Mouse (Mus musculus) heart, embryonic 10.5 days (tissue): ENCODE results near the gene Resp18. TPM values are rescaled to one million over a fixed set of nuclear protein-coding genes. Genes with fewer than 3 reads are reported as not detected.
"Not testable (repeated sequence)": the region's sequence is repeated elsewhere in the genome, so short reads cannot be mapped to it uniquely, and the experiment has no call there.

Experiments
- DNase-seq: peaks from one replicate; pipeline ENCODE4 v3.0.0-alpha.2; 2017; ENCODE audit warnings: low spot score
- H3K27ac ChIP-seq: fragments of 300-500 bp; sonication (generic); 2 replicates; pipeline ENCODE4 v1.5.1; 2016; ENCODE audit warnings: mild to moderate bottlenecking
- H3K27me3 ChIP-seq: fragments of 300-500 bp; sonication (generic); 2 replicates; pipeline ENCODE4 v1.6.1; 2016; ENCODE audit warnings: mild to moderate bottlenecking; ENCODE audit not compliant: poor library complexity, insufficient read depth, severe bottlenecking
- H3K36me3 ChIP-seq: fragments of 300-500 bp; sonication (generic); 2 replicates; pipeline ENCODE4 v1.6.1; 2016; ENCODE audit warnings: mild to moderate bottlenecking, moderate library complexity
- H3K4me1 ChIP-seq: fragments of 300-500 bp; sonication (generic); 2 replicates; pipeline ENCODE4 v1.6.1; 2016; ENCODE audit warnings: mild to moderate bottlenecking
- H3K4me3 ChIP-seq: fragments of 300-500 bp; sonication (generic); 2 replicates; pipeline ENCODE4 v1.5.1; 2016; ENCODE audit warnings: mild to moderate bottlenecking, moderate library complexity
- H3K9me3 ChIP-seq: fragments of 300-500 bp; sonication (generic); 2 replicates; pipeline ENCODE4 v1.6.1; 2016; ENCODE audit warnings: mild to moderate bottlenecking, moderate library complexity
- whole genome bisulfite sequencing: fragments of 180-500 bp; shearing (Covaris S2); methylation state at CpG from one replicate; pipeline ENCODE4 v1.1.7; 2016; 5-methylcytosine and 5-hydroxymethylcytosine counted together
- polyA plus RNA-seq: library from polyadenylated mRNA; unstranded; fragments of >200 nt; fragmentation: Nextera tagmentation; extraction: Ambion mirVana; gene quantifications from 2 replicates; pipeline ENCODE4 v1.2.1, GENCODE M21; 2016

The Resp18 gene
- polyA plus RNA-seq, 1 experiment from 2014 or later: not detected

GRCm38 (mm10) chr1:75244175-75244826 is 33.9 kb downstream of the Resp18 start:
- 88% methylated on average over 12 of the region's 12 CpGs for WGBS
- H3K4me1 ChIP-seq: peaks cover 34% of the 10 kb centered on the region

DNA sequence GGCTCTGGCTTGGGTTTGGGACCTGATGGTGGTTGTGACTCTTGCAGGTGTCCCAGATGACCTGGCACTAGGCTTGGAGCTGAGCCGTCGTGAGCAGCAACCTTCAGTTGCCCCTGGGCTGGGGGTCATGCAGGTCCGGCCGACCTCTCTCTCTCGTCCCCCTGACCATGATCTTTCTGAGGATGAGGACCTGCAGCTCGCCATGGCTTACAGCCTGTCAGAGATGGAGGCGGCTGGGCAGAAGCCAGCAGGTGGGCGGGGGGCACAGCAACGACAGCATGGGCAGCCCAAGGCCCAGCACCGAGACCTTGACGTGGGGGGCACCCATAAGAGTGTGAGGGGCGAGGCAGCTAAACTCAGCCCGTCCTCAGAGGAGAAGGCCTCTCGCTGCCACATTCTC is 34.8 kb downstream of the Resp18 start:
- Histone ChIP-seq H3K4me1 (peaks cover 34% of the 10 kb centered on the region), H3K9me3 (no peaks in the 10 kb centered on the region), H3K27ac (no peak overlapping the region), H3K27me3 (no peaks in the 10 kb centered on the region), H3K36me3 (peaks cover 50% of the 10 kb centered on the region), H3K4me3 (no peak overlapping the region)
- WGBS: 86% methylated on average over 14 of the region's 14 CpGs
- no peak for DNase-seq

More at GRCm38 (mm10) chr1:75244175-75244826, 33.9 kb downstream of the Resp18 start:
- Histone ChIP-seq H3K27me3 (no peaks in the 10 kb centered on the region), H3K4me3 (no peak overlapping the region), H3K9me3 (no peaks in the 10 kb centered on the region), H3K36me3 (peaks cover 46% of the 10 kb centered on the region), H3K27ac (0 out of 2 replicates have a peak overlapping the region, but pooled peaks have one; percentile 32)
- DNase-seq: no peak

DNA sequence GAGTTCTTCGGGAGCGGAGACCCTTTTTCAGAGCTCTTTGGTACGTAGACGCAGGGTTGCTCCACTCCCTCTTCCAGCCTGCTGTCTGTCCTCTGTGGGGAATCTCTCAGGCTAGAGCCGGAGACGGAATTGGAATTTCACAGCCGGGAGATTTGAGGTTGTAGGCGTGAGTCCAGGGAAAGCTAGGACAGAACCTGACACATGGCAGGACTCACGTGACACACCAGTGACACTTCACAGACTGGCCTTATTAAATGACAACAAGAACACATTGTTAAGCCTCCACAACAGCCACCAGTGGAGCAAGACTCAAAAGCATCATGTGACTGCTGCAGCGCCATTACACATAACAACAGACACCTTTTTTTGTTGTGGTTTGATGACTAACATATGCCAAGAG is 38.6 kb downstream of the Resp18 start:
- Histone ChIP-seq H3K9me3 (no peaks in the 10 kb centered on the region), H3K36me3 (peaks cover 38% of the 10 kb centered on the region), H3K27ac (no peak overlapping the region), H3K27me3 (no peaks in the 10 kb centered on the region), H3K4me1 (peaks cover 32% of the 10 kb centered on the region), H3K4me3 (no peak overlapping the region)
- no peak for DNase-seq
- 76% methylated on average over 10 of the region's 10 CpGs for WGBS

DNA sequence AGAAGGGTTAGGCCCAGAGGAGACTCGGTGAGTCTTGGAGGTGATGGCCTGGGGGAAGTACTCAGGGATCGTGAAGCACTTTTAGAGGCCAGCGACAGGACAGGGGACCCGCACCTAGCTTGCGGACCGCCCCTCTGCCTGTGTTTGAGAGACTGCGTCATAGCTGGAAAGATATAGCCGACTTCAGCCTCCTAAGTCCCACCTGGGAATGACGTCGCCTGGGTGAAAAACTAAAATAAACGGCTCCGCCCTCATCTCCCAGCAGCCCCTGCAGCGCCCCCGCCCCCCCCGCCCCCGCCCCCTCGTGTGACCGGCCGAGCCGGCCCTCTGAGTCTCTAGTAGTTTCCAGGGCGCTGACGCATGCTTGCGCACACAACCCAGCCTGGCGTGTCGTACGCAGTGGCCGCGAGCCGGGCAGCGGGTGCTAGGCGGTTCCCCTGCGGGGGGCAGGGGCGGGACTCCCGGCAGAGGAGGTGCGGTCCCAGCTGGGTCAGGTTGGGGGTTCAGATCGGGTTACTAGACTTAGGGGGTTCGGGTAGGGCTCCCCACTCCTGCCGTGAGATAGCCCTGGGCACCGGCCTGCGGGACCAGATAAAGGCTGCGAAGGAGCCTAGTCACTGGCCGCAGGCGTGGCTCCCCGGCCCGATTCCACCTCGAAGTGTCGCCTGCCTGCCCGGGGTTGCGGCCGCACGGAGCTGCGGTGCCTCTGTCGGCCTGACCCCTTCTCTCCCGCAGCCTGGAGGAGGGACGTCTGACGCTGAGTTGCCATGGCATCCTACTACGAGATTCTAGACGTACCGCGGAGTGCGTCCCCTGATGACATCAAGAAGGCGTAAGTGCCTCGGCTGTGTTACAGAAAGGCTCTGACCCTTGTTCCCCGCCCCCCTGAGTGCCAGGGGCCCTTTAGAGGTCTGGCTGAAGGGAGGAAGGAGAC is 41.8 kb downstream of the Resp18 start, which contains the start of gene Dnajb2:
TSS of gene Dnajb2 (plus strand) at position 290 of the 934 bp plus-strand sequence.
- peak; percentile 95 for DNase-seq
- H3K4me1 ChIP-seq: peaks cover 32% of the 10 kb centered on the region
- WGBS: under 1% methylated on average over 64 of the region's 64 CpGs
- no peaks in the 10 kb centered on the region for H3K9me3 ChIP-seq
- H3K27me3 ChIP-seq: no peaks in the 10 kb centered on the region
- peaks cover 20% of the 10 kb centered on the region for H3K36me3 ChIP-seq
- peak within 1 kb of the TSS; percentile 95 for H3K27ac ChIP-seq
- H3K4me3 ChIP-seq: peak within 1 kb of the TSS; percentile 83

GRCm38 (mm10) chr1:75234606-75235005 is 43.6 kb downstream of the Resp18 start:
- Histone ChIP-seq H3K27me3 (0 out of 2 replicates have a peak, but pooled peaks cover 4% of the 10 kb centered on the region), H3K9me3 (no peaks in the 10 kb centered on the region), H3K4me1 (peaks cover 32% of the 10 kb centered on the region), H3K4me3 (no peak overlapping the region), H3K36me3 (peaks cover 7% of the 10 kb centered on the region; the same call in 1 of the 2 replicates), H3K27ac (no peak overlapping the region)
- 1% methylated on average over 8 of the region's 8 CpGs for WGBS
- DNase-seq: peak; percentile 91

- H3K36me3 ChIP-seq, DNase-seq, H3K9me3 ChIP-seq, H3K27ac ChIP-seq, H3K4me3 ChIP-seq, H3K27me3 ChIP-seq: not testable (repeated sequence)
- H3K4me1 ChIP-seq: peaks cover 28% of the 10 kb centered on the region
- 61% methylated on average over 4 of the region's 4 CpGs for WGBS
These were observed 45.7 kb downstream of the Resp18 start for GRCm38 (mm10) chr1:75232489-75232888.

GRCm38 (mm10) chr1:75231664-75232152 is 46.5 kb downstream of the Resp18 start, which contains the start of gene A630095N17Rik:
A630095N17Rik (minus strand) TSS chr1:75232102.
- Histone ChIP-seq H3K9me3 (no peaks in the 10 kb centered on the region), H3K4me3 (no peak within 1 kb of the TSS), H3K36me3 (no peaks in the 10 kb centered on the region), H3K27me3 (0 out of 2 replicates have a peak, but pooled peaks cover 4% of the 10 kb centered on the region), H3K4me1 (peaks cover 28% of the 10 kb centered on the region), H3K27ac (no peak within 1 kb of the TSS)
- WGBS: 59% methylated on average over 5 of the region's 5 CpGs
- DNase-seq: no peak

GRCm38 (mm10) chr1:75231224-75231623 is 47.0 kb downstream of the Resp18 start:
- no peaks in the 10 kb centered on the region for H3K9me3 ChIP-seq
- H3K4me1 ChIP-seq: peaks cover 26% of the 10 kb centered on the region
- 0 out of 2 replicates have a peak, but pooled peaks cover 4% of the 10 kb centered on the region for H3K27me3 ChIP-seq
- DNase-seq: no peak
- WGBS: 64% methylated on average over 4 of the region's 4 CpGs
- no peak overlapping the region for H3K4me3 ChIP-seq
- H3K36me3 ChIP-seq: no peaks in the 10 kb centered on the region
- H3K27ac ChIP-seq: no peak overlapping the region

- H3K36me3 ChIP-seq: no peaks in the 10 kb centered on the region
- 73% methylated on average over 7 of the region's 7 CpGs for WGBS
- H3K9me3 ChIP-seq: no peaks in the 10 kb centered on the region
- no peak overlapping the region for H3K4me3 ChIP-seq
- 0 out of 2 replicates have a peak, but pooled peaks cover 4% of the 10 kb centered on the region for H3K27me3 ChIP-seq
- H3K27ac ChIP-seq: no peak overlapping the region
- no peak for DNase-seq
- peaks cover 24% of the 10 kb centered on the region for H3K4me1 ChIP-seq
These were observed 47.8 kb downstream of the Resp18 start for GRCm38 (mm10) chr1:75230335-75230994.

GRCm38 (mm10) chr1:75229158-75229557 is 49.1 kb downstream of the Resp18 start:
- DNase-seq: no peak
- Histone ChIP-seq H3K36me3 (no peaks in the 10 kb centered on the region), H3K4me1 (peaks cover 18% of the 10 kb centered on the region), H3K27ac (no peak overlapping the region; the same call in 1 of the 2 replicates), H3K9me3 (no peaks in the 10 kb centered on the region), H3K4me3 (no peak overlapping the region), H3K27me3 (0 out of 2 replicates have a peak, but pooled peaks cover 4% of the 10 kb centered on the region)
- 68% methylated on average over 4 of the region's 4 CpGs for WGBS

GRCm38 (mm10) chr1:75227653-75228052 is 50.6 kb downstream of the Resp18 start:
- Histone ChIP-seq H3K27ac (0 out of 2 replicates have a peak overlapping the region, but pooled peaks have one; percentile 32), H3K36me3 (no peaks in the 10 kb centered on the region), H3K4me3 (no peak overlapping the region), H3K4me1 (peaks cover 18% of the 10 kb centered on the region), H3K9me3 (no peaks in the 10 kb centered on the region), H3K27me3 (0 out of 2 replicates have a peak, but pooled peaks cover 4% of the 10 kb centered on the region)
- no peak for DNase-seq
- 53% methylated on average over 1 of the region's 1 CpGs for WGBS

- Histone ChIP-seq H3K9me3 (no peaks in the 10 kb centered on the region), H3K36me3 (no peaks in the 10 kb centered on the region), H3K27ac (no peak overlapping the region), H3K27me3 (peaks cover 12% of the 10 kb centered on the region), H3K4me3 (no peak overlapping the region), H3K4me1 (peaks cover 18% of the 10 kb centered on the region)
- WGBS: 43% methylated on average over 2 of the region's 2 CpGs
- DNase-seq: no peak
These were observed 52.1 kb downstream of the Resp18 start for GRCm38 (mm10) chr1:75226138-75226537.
